Mouse (Mus musculus): ENCODE measurements at regions not wholly inside any gene's neighbourhood (a gene's known extent, or its start where the extent isn't known, plus 50 kb on each side); places are given as distances from the start of the nearest gene placed in this dataset.

DNA sequence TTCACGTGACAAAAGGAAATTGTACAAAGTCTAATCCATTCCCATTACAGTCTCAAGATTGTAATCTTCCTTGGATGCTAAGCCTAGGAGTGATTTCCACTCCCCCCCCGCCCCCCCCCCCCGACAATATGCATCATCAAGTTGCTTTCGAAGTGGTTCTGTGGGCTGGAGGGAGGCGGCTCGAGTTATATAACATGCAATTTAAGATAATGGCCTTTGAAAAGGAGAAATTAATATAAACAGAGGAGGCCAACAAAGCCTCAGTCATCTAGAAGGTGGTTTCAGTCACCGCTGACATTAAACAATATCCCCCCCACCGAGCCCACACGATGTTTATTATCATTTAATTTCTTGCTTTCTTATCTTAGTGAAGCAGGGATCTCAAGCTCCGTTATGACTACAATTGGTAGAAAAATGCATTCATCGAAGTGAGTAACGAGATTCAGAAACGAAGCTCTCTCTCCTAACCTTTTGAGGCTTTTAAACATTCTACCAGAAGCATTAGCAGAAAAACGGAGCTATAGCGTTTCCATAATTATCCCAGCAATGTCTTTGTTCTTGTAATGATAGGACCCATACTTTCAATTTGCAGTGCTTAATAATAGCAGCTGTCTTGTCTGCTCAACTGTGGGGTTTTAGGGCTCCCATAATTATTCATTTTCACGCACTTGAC is 339.1 kb downstream of the Btg1 start:
- DNase-seq, result no peak

DNA sequence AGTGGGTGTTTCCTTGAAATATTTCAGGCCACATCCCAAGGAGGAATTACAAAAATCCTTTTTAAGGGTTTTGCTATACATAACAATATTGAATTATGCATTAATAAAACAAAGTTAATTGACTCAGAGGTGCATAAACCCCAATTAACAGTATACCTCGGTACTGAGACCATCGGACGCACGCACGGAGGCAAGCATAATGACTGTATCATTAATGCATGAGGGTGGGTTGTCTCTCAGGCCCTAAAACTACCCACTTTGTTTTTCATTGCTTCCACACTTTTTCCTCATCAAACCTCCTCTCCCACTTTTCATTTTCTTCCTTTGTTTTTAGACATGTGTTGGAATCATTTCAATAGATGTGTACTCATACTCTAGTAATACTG is 339.6 kb downstream of the Btg1 start:
- no peak for DNase-seq

DNA sequence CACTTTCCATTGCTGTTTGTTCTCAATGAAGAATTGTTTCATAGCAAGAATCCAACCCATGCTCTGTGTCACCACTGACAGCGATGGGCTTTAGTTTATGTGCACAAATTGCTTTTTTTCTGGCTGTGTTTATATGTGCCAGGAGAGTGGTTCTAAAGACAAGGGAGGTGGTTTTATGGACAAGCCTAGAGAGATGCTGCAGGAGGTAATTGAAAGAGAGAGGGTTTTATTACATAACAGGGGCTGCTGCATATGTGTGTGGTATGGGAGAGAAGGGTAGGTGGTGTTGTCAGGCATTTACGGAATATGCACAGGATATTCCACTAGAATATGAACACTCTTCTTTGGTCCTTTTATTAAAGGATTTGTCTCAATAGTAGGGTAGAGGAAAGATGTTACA is 340.2 kb downstream of the Btg1 start:
- no peak for DNase-seq

DNA sequence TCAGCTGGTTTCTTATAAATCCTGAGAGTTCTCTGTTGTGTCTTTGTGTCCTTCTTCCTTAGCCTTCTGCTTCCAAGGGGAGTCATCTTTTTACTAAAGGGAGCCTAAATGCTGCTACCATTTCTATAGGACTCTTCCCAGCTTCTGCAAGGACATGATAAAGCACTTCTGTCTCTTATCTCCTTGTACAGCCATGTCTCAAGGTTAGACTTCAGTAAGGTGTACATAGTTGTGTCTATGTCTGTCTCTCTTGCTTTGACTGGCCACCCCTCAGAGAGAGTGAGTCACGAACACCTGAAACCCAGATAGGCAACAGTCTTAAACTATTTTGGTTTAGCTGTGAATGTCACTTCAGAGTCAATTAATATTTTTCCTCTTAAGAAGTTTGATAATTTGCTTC is 353.0 kb downstream of the Btg1 start:
- no peak for DNase-seq

DNA sequence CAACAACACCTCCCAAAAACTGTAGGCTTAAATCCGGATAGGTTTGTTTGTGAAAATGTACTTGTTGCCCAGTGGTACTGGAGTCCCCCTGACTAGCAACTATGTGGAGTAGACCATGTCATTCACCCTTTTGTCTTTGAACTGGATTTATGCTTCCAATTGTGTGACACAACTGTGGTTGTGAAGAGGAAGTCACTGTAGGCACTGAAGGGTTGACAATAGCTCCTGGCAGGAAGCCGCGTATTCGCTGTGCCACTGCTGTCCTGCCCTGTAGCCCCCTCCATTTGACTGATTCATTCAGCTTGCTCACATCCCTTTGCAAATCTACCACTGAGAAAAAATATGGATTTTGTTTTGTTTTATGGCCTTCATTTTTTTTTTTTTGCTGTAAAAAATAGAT is 353.9 kb downstream of the Btg1 start:
- no peak for DNase-seq

DNA sequence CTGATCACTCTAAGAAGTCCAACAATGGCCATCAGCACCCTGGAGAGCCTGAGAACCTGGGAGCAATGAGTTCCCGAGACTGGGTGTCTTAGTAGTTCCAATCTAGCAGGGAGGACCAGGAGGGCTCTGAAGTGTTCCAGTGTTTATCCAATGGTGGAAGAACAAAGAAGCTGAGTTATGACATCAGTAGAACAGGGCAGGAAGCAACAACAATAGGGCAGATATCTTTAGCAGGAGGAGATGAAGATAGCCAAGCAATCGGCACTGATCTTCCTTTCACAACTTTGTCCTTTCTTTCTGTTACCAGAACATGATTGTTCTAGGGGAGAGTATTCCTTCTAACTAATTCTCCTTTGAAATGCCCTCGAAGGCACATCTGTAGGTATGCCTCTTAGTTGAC is 355.0 kb downstream of the Btg1 start:
- DNase-seq, result no peak

DNA sequence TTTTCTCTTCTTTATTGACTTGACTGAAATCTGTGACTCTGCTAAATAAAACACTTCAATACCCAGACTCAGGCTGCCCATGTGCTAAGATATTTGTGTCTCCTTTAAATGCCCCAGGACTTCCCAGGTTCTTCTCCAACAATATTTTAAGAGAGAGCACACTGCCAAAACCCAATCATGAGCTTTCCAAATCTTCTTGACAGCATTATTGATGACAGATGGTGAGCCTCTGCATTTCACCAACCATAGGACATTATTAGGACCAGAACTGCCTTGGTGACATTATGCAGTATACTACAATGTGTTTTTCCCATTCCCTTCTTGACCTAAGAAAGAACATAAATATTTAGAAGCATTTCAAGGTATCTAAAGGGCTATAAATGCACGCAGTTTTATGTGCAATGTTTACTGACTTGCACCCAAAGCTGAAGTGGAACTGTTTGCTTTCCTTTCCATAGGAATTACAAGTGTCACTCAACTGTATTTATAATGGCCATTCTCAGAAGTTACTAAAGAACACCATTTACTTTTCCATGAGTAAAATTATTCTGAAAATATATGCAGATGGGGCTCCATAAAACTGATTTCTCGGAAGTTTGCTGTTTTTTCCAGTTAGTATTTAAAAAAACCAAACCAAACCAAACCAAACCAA is 357.6 kb downstream of the Btg1 start:
- no peak for DNase-seq

DNA sequence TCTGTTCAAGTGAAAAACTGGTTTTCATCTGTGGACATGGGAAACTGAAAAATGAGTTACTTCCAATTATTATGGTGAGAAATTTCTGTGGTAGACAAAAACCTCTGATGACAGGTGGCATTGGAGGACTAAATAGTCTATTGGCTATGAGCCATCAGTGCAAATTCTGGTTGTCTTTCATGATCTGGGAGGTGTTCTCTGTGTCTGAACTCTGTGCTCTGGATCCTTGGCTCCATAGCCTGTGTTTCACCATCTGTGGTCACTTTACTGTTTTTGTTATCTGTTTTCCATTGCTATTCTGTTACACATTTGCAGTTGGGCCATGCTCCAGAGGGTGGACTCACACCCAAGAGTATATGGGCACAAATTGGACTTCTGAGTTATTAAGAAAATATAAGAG is 359.9 kb downstream of the Btg1 start:
- no peak for DNase-seq

DNA sequence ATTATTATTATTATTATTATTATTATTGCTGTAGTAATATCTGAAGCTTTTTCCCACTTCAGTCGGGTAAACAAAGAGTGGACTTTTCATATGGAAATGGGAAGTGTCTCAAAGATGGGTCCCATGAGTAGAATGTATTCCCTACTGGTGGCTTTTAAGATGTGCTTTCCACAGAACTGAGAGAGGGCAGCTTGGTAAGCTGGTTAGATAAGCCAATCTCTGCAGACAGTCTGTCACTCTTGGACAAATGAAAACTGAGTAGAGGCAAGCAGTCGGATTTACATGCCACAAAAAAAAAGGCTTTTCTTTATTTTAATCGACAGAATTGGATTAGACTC is 363.7 kb downstream of the Btg1 start:
- DNase-seq, result no peak

DNA sequence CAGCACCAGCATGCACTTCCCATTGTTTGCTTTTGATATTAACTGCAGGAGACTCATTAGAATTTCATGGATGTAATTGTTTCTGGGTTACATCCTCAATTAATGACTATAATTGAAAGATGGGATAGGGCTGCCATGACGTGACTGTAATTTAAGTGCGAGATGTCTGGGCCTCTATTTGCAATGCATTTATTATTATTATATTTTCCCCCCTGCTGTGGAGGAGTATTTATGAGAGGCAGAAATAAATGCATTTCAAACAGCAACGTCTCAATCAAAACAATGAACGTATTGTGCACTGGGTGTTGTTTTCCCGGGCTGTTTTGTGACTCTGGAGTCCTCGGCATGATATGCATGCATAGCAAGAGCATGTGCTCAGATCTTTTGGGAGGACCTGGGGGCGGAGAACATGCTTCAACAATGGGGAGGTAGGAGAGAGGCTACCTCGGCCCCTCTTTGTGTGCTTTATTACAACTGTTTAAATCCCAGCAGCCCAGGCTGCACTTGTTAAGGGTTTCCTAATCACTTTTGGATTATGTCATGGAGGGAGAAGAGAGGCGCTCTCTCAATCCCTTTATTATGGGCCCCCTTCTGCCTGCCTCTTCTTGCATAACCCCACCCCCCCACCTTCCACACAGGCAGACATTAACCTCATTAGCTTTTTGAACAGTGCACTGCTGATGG is 364.2 kb downstream of the Btg1 start:
- no peak for DNase-seq

DNA sequence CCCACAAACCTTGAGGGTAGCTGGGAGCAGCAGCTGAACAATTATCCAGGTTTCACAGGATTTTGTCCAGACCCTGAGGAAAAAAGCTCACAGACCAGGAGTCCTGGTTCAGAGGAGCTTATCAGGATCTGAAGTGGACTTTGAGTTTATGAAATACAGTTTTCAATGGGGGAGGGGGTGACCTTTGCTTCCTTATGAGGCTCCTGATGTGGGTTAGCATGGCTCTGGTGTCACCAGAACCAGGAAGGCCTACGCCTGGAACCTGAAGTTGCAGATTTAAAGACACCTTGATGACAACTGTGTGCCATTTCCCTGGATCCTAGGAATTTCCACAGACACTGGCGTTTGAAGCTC is 364.7 kb downstream of the Btg1 start:
- DNase-seq, result no peak

DNA sequence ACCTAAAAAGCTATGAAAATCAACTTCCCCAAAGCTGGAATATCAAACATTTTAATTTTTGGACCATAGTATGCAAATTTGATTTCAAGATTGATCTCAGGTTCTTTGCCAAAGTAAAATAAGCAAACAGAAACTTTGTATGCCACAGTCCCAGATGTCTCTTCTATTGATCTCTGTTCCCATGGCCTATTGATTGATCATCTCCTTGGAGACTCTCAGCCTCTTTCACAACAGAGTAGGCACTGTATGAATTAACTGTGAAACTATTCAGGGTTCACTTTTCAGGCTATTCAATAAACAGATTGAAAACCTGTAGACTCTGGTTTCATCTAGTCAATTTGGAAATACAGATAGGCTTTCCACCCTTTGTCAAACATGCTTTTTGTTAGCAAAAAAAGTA is 384.1 kb downstream of the Btg1 start:
- no peak for DNase-seq

DNA sequence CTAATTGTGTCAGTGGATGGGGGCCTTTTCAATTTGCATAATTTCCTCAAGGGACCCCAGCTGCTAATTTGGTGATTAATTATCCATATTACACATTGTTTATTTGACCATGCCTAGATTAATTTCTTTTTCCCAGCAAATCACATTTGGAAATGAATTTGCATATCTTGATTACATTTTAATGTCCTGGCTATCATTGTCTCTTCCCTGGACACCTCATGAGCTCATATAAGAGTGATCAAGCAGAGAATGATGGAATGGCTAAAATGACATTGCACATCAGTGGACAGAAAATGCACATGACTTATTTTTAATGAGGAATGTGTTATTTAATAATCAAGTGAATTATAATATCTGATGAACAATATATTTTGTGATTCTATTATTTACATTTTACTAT is 392.1 kb downstream of the Btg1 start:
- DNase-seq, result no peak

DNA sequence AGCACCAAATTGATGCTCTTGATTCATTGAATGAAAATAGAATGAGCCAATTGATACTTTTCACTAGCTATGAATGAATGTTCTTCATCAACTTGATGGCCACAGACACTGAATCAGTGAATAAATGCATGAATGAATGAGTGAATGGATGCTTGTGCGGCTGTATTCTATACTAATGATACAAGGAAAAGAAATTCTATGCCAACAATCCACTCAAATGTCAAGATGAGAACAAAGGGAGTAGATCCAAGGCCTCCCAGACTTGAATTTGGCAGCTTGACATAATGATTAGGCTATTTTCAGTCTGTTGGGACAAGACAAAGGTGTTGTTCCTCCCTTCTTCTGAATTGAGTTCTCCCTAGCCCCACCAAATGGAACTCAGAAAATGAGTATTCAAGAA is 393.1 kb downstream of the Btg1 start:
- no peak for DNase-seq

DNA sequence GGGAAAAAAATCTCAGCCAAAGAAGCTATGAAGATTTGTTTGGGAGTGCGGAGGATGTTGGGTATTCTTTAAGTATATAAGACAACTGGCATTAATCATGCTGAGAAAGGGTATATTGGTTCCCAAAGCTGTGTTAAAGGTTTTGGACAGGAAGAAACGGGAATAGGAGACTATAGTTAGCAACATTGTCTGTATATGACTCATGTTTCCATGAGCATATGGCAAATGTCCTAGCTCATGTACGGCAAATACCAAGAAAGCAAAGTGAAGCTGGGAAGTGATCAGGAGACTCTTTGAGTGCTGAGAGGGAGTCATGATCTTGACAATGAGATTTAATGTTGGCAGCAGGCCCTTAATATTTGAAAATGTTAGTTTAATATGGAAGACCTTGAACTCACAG is 401.8 kb downstream of the Btg1 start:
- DNase-seq, result no peak

DNA sequence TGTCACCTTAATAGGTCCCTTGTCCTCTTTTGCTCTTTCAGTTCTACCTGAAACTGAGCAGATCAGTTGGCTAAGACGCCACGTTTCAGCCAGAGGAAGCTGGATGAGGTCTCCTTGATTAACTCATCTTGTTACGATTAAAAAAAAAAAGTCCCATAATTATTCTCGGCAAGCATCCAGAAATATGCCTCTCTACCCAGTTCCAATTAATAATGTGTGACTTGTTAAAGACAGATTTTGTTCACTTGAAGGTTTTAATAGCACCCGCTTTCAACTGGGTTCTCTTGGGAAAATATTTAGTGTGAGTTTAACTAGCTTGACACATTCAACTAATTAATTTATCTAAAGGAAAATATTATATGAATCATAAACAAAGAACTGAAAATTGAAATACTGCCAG is 412.0 kb downstream of the Btg1 start:
- DNase-seq, result no peak

DNA sequence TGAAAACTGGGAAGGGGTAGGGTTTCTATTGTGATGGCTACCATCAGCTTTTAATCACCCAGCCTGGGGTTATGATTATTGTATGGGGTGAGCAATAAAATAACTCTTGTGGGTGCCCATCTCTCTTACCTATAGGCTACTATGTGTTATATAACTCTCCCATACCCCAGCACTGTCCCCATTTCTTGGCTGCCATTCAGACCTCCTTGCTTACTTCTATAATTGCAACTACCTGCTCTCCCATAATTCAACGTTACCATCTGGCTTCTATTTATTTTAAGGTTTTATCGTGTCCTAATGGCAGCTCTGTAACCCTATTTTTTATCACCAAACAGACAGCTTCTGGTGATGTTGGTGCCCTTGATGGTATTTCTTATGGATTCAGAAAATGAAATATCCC is 414.2 kb downstream of the Btg1 start:
- DNase-seq, result no peak

DNA sequence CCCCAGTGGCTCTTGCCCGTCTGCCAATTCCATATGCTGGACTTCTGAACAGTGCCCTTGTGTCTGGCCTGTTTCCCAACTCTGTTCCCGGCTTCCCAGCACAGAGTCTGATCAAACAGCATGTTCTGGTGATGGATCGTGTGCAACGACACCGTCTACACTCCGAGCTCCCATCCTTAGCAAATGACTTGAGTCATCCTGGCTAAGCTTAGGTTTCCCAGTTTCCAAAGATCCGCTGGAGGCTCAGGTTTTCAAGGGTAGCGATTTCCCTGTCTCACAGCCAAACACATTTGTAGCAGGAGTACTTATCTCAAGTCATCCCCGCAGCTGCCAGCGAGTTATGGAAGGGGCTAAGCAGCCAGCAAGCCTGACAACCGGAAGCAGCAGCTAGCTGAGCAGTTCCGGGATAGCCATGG is 418.6 kb downstream of the Btg1 start:
- no peak for DNase-seq

DNA sequence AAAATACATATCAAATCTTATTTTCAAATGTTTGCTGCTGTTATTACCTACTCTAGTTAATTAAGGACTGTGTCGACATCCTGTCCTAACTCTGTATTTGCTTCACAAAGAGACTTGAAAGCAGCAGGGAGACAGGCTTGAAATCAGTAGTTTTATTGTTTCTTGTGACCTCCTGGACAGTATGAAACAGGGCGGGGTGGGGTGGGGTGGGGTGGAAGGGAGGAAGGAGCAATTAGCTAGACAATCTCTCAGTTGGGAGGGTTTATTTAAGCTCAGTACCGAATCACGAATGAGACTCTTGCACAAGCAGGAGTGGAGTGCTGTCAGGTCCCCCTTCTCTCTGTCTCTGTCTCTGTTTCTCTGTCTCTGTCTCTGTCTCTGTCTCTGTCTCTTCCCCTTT is 421.2 kb downstream of the Btg1 start:
- DNase-seq, result no peak

DNA sequence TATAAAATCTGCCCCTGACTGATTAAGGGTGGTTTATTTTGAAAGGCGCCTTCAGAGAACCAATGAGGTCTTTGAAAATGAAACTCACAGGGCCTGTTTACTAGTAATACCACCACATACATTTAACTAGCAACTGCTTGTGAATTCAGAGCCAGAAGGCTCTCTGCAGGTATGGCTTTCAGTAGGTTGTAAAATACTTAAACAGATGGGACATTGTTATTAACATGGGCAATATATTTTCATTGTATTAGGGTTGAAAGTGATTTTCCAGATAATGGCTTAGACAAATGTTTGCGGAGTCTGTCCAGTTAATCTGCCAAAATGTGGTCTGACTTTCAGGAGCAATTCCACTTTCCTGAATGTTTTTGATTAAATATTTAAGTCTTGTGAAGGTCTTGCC is 430.8 kb downstream of the Btg1 start:
- DNase-seq, result no peak

DNA sequence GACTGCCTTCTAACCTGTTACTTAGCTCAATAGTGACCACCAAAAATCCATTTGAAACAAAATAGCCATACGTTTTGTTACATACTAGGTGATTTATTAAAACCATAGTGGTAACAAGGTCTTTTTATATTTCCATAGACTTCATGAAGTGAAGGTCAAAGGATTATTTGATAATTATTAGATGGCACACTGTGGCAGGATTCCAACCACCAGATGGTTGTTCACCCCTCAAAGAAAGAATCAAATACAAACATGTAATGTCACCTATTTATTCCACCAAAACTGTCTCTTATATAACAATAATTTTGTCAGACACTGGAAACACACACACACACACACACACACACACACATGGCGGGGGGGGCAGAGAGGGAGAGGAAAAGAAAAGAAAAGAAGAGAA is 431.2 kb downstream of the Btg1 start:
- no peak for DNase-seq

DNA sequence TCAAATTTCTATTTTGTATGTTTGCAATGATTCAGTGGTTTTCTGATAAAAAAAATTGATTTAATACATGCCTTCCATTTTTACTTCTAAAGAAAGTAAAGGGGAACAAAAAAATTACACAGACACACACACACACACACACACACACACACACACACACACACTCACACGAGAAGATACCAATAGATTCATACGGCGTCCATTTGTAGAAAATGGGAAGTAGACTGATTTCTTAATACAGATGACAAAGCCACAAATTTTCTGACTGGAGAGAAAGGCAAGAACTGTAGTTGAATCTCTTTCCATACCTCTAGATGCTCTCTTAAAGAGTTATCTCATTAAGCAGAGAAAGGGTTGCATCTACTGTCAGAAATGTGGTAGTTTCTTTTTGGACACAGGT is 424.9 kb upstream of the Dcn start:
- no peak for DNase-seq

DNA sequence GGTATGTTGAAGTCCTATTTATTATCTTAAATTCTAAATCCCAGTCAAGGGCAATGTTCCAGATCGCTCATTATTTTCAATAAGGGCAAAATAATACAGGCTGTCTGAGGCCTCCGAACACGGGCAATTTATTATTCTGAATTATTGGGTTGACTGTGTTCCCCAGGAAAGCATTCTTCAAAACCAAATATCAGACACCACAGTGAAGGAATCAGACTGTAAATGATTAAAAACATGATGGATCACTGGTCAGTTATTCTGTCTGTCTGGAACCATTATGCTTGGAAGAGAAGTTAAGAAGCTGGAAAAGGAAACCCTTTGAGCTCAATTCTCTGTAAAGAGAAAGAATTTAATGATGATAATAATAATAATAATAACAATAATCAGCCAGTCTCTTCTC is 417.4 kb upstream of the Dcn start:
- DNase-seq, result no peak

DNA sequence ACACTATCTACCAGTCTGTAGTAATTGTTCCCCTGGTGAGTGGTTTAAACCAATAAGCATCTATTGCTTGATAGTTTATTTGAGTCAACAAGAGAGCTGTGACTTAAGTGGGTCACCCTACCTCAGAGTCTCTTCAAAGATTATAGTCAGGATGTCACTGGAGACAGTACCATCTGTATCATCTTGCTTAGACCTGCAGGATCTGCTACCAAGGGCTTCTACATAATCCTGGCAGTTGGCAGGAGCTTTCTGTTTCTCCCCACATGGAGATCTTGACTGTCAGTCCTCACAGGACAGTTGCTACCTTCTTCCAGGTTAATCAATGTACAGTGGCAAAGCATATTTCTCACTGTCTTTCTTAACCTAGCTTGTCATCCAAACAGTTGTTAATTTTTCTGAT is 414.9 kb upstream of the Dcn start:
- no peak for DNase-seq

DNA sequence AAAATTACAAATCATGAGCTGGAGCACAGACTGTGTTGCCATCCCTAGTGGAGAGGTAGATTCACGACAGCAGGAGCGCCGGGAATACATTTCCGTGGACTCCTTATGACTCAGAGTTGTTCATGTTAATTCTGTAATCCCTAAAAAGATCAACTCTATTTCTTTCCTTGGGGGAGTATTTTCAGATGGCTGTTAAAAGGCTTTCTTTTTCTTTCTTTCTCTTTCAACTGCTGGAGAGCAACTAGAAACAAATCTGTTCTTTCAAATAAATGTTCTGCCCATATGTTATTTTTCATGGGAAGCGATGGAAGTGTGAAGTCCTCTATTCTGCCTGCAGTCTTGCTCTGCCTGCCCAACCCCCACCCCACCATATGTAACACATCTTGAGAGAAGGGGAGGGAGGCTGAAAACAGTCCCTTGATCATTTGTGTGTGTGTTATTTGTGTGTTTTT is 401.4 kb upstream of the Dcn start:
- DNase-seq, result no peak
